Mouse (Mus musculus): ENCODE measurements at regions not wholly inside any gene's neighbourhood (a gene's known extent, or its start where the extent isn't known, plus 50 kb on each side); places are given as distances from the start of the nearest gene placed in this dataset.

DNA sequence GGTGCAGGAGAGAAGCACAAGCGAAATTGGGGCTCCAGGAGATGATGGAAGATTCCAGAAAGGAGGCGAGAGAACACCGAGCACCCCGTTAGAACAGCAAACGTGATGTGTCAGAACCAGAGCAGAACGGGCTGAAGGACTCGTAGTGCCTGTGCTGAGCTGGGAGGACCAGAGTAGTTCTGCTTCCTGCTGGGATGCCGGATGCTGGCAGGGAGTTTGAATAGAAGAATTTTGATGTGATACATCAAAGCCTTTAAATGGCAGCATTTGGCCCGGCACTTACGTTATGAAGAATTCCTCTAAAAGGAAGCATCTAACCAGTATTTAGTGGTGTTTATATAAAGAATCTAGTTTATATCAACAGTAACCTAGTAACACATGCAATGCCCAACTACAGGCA is 139.9 kb upstream of the Frmd6 start:
- TF ChIP-seq USF1 (IDR thresholded peaks at IDR 0.05; ENCODE audit: low read depth) = no peak
- TF ChIP-seq CTCF (IDR thresholded peaks at IDR 0.05; ENCODE audit: control insufficient read depth, insufficient read depth, insufficient read length) = no peak

Data from C2C12 (cell line).